Mouse (Mus musculus): ENCODE measurements around the gene Maco1. TPM values are rescaled to one million over a fixed set of nuclear protein-coding genes. Genes with fewer than 3 reads are reported as not detected.

Maco1 gene
- polyA plus RNA-seq, 1 experiment, result 9.2 TPM

GRCm38 (mm10) chr4:134759564-134759963, 93.6 kb downstream of the Maco1 start:
- no peak for TF ChIP-seq POLR2A (IDR thresholded peaks at IDR 0.05; ENCODE audit: borderline replicate concordance, extremely low read depth, low read depth, low read length)
- no peak for TF ChIP-seq CTCF (IDR thresholded peaks at IDR 0.05; ENCODE audit: insufficient read depth, low read length)
- WGBS, result 65% methylated on average over 7 of the region's 7 CpGs
- DNase-seq, result no peak
- Histone ChIP-seq H3K4me3 (replicated peaks; ENCODE audit: extremely low read depth, low read depth, low read length) (no peak overlapping the region), H3K4me1 (ENCODE audit: control insufficient read depth, insufficient read depth, low read length) (peaks cover 48% of the 10 kb centered on the region)

- H3K4me3 ChIP-seq (replicated peaks; ENCODE audit: extremely low read depth, low read depth, low read length), result no peak overlapping the region
- TF ChIP-seq POLR2A (IDR thresholded peaks at IDR 0.05; ENCODE audit: borderline replicate concordance, extremely low read depth, low read depth, low read length) (no peak), CTCF (IDR thresholded peaks at IDR 0.05; ENCODE audit: insufficient read depth, low read length) (no peak)
- no peak for DNase-seq
- WGBS, result 86% methylated on average over 14 of the region's 14 CpGs
- H3K4me1 ChIP-seq (ENCODE audit: control insufficient read depth, insufficient read depth, low read length), result peaks cover 48% of the 10 kb centered on the region
These were observed 94.2 kb downstream of the Maco1 start for GRCm38 (mm10) chr4:134758922-134759321.

GRCm38 (mm10) chr4:134758367-134758766, 94.8 kb downstream of the Maco1 start:
- TF ChIP-seq CTCF (IDR thresholded peaks at IDR 0.05; ENCODE audit: insufficient read depth, low read length), result no peak
- TF ChIP-seq POLR2A (IDR thresholded peaks at IDR 0.05; ENCODE audit: borderline replicate concordance, extremely low read depth, low read depth, low read length), result no peak
- 73% methylated on average over 4 of the region's 4 CpGs for WGBS
- Histone ChIP-seq H3K4me1 (ENCODE audit: control insufficient read depth, insufficient read depth, low read length) (peaks cover 49% of the 10 kb centered on the region), H3K4me3 (replicated peaks; ENCODE audit: extremely low read depth, low read depth, low read length) (no peak overlapping the region)
- DNase-seq, result no peak

GRCm38 (mm10) chr4:134756953-134757352, 96.2 kb downstream of the Maco1 start:
- H3K4me3 ChIP-seq (replicated peaks; ENCODE audit: extremely low read depth, low read depth, low read length), result no peak overlapping the region
- TF ChIP-seq CTCF (IDR thresholded peaks at IDR 0.05; ENCODE audit: insufficient read depth, low read length), result no peak
- TF ChIP-seq POLR2A (IDR thresholded peaks at IDR 0.05; ENCODE audit: borderline replicate concordance, extremely low read depth, low read depth, low read length), result no peak
- peaks cover 50% of the 10 kb centered on the region for H3K4me1 ChIP-seq (ENCODE audit: control insufficient read depth, insufficient read depth, low read length)
- 78% methylated on average over 7 of the region's 7 CpGs for whole genome bisulfite sequencing
- no peak for DNase-seq

GRCm38 (mm10) chr4:134754941-134755340, 98.2 kb downstream of the Maco1 start:
- no peak for DNase-seq
- TF ChIP-seq CTCF (IDR thresholded peaks at IDR 0.05; ENCODE audit: insufficient read depth, low read length), result no peak
- no peak for TF ChIP-seq POLR2A (IDR thresholded peaks at IDR 0.05; ENCODE audit: borderline replicate concordance, extremely low read depth, low read depth, low read length)
- Histone ChIP-seq H3K4me1 (ENCODE audit: control insufficient read depth, insufficient read depth, low read length) (peaks cover 42% of the 10 kb centered on the region), H3K4me3 (replicated peaks; ENCODE audit: extremely low read depth, low read depth, low read length) (no peak overlapping the region)
- 52% methylated on average over 13 of the region's 13 CpGs for WGBS

GRCm38 (mm10) chr4:134754371-134754770, 98.8 kb downstream of the Maco1 start:
- 49% methylated on average over 10 of the region's 10 CpGs for WGBS
- DNase-seq, result no peak
- Histone ChIP-seq H3K4me3 (replicated peaks; ENCODE audit: extremely low read depth, low read depth, low read length) (no peak overlapping the region), H3K4me1 (ENCODE audit: control insufficient read depth, insufficient read depth, low read length) (peaks cover 37% of the 10 kb centered on the region)
- TF ChIP-seq POLR2A (IDR thresholded peaks at IDR 0.05; ENCODE audit: borderline replicate concordance, extremely low read depth, low read depth, low read length), result no peak

GRCm38 (mm10) chr4:134753516-134754261, 99.5 kb downstream of the Maco1 start:
- no peak for DNase-seq
- WGBS, result 44% methylated on average over 17 of the region's 17 CpGs
- TF ChIP-seq CTCF (IDR thresholded peaks at IDR 0.05; ENCODE audit: insufficient read depth, low read length) (no peak), POLR2A (IDR thresholded peaks at IDR 0.05; ENCODE audit: borderline replicate concordance, extremely low read depth, low read depth, low read length) (no peak)
- Histone ChIP-seq H3K4me1 (ENCODE audit: control insufficient read depth, insufficient read depth, low read length) (peaks cover 32% of the 10 kb centered on the region), H3K4me3 (replicated peaks; ENCODE audit: extremely low read depth, low read depth, low read length) (no peak overlapping the region)

GRCm38 (mm10) chr4:134752911-134753426, 100.2 kb downstream of the Maco1 start:
- no peak for DNase-seq
- H3K4me1 ChIP-seq (ENCODE audit: control insufficient read depth, insufficient read depth, low read length), result peaks cover 28% of the 10 kb centered on the region
- 39% methylated on average over 11 of the region's 11 CpGs for WGBS
- TF ChIP-seq CTCF (IDR thresholded peaks at IDR 0.05; ENCODE audit: insufficient read depth, low read length) (no peak), POLR2A (IDR thresholded peaks at IDR 0.05; ENCODE audit: borderline replicate concordance, extremely low read depth, low read depth, low read length) (no peak)
- H3K4me3 ChIP-seq (replicated peaks; ENCODE audit: extremely low read depth, low read depth, low read length), result no peak overlapping the region

Other genes starting within 250 kb of the Maco1 start
- 14.5 and 15.7 TPM in 2 replicates for gene Man1c1, start 149.1 kb downstream of the Maco1 start, polyA plus RNA-seq (2012; rRNA removed)
- gene Ldlrap1, start 85.3 kb downstream of the Maco1 start, polyA plus RNA-seq (2012; rRNA removed), result 23.3 and 30.6 TPM in 2 replicates
- 0.14 TPM in 1 of 2 replicates, not detected in the other for gene Rhd, start 11.2 kb upstream of the Maco1 start, polyA plus RNA-seq (2012; rRNA removed)
- gene Tmem50a, start 61.7 kb upstream of the Maco1 start, polyA plus RNA-seq (2012; rRNA removed), result 125 and 169 TPM in 2 replicates
- 533 and 883 TPM in 2 replicates for gene Rsrp1, start 70.2 kb upstream of the Maco1 start, polyA plus RNA-seq (2012; rRNA removed)
- gene Syf2, start 77.6 kb upstream of the Maco1 start, polyA plus RNA-seq (2012; rRNA removed), result 25.7 and 43.4 TPM in 2 replicates

Data from lung, adult 2 months (tissue).